Mouse (Mus musculus) thymus, adult 2 months (tissue): Measurements from ENCODE around the gene Rassf8. TPM values are rescaled to one million over a fixed set of nuclear protein-coding genes. Genes with fewer than 3 reads are reported as not detected.
A peak's percentile ranks its signal among the peaks of the same experiment; 100 is the strongest.

Experiments used
- DNase-seq: peaks from one replicate; pipeline ENCODE4 v3.0.0; 2021
- H3K27ac ChIP-seq: fragments of 200-500 bp; 2 replicates; pipeline ENCODE4 v1.5.1; 2012; ENCODE audit warnings: low read length, control low read depth; ENCODE audit not compliant: control insufficient read depth, insufficient read depth
- H3K27me3 ChIP-seq: fragments of 200-500 bp; 2 replicates; pipeline ENCODE4 v1.6.1; 2012; ENCODE audit warnings: mild to moderate bottlenecking, low read length, moderate library complexity, mixed read lengths; ENCODE audit not compliant: control insufficient read depth, insufficient read depth
- H3K36me3 ChIP-seq: fragments of 200-500 bp; 2 replicates; pipeline ENCODE4 v1.6.1; 2012; ENCODE audit warnings: mild to moderate bottlenecking, low read length, moderate library complexity; ENCODE audit not compliant: control insufficient read depth, insufficient read depth
- H3K4me1 ChIP-seq: fragments of 200-500 bp; replicated peaks from 2 replicates; pipeline ENCODE4 v1.6.1; 2012; ENCODE audit warnings: low read length; ENCODE audit not compliant: control insufficient read depth, insufficient read depth
- H3K4me3 ChIP-seq: fragments of 200-500 bp; 2 replicates; pipeline ENCODE4 v1.5.1; 2012; ENCODE audit warnings: mild to moderate bottlenecking, low read length, control low read depth, moderate library complexity; ENCODE audit not compliant: control insufficient read depth, insufficient read depth
- CTCF ChIP-seq: fragments of 200-500 bp; IDR thresholded peaks from 2 replicates; pipeline ENCODE4 v1.5.1; 2012; ENCODE audit warnings: mild to moderate bottlenecking, control low read depth, low read length, moderate library complexity, borderline replicate concordance; ENCODE audit not compliant: control insufficient read depth, poor library complexity, insufficient read depth; ENCODE audit errors: extremely low read depth
- POLR2A ChIP-seq: fragments of 200-500 bp; IDR thresholded peaks from 2 replicates; pipeline ENCODE4 v1.6.1; 2012; ENCODE audit warnings: mild to moderate bottlenecking, low read length, control low read depth, moderate library complexity; ENCODE audit not compliant: control insufficient read depth, poor library complexity, insufficient read depth; ENCODE audit errors: extremely low read depth
- WGBS: fragments of 180-500 bp; shearing (Covaris S2); methylation state at CpG from one replicate; pipeline ENCODE4 v1.1.7; 2018; 5-methylcytosine and 5-hydroxymethylcytosine counted together
- polyA plus RNA-seq: library from polyadenylated mRNA; depleted of rRNA; stranded (reverse); fragments of >200 nt; gene quantifications from 2 replicates; pipeline ENCODE4 v1.2.3, GENCODE M21; 2012

Gene Rassf8
- polyA plus RNA-seq, 1 experiment, result 5.3 TPM

GRCm38 (mm10) chr6:145756640-145757005 is 10.1 kb downstream of the Rassf8 start:
- Histone ChIP-seq H3K27me3 (no peaks in the 10 kb centered on the region), H3K4me1 (peaks cover 12% of the 10 kb centered on the region), H3K36me3 (no peaks in the 10 kb centered on the region), H3K4me3 (no peak overlapping the region), H3K27ac (no peak overlapping the region)
- no peak for TF ChIP-seq CTCF
- no peak for TF ChIP-seq POLR2A
- WGBS, result 97% methylated on average over 6 of the region's 6 CpGs
- DNase-seq, result no peak

GRCm38 (mm10) chr6:145757346-145757745 is 10.8 kb downstream of the Rassf8 start:
- no peak overlapping the region for H3K4me3 ChIP-seq
- H3K36me3 ChIP-seq, result no peaks in the 10 kb centered on the region
- no peak for DNase-seq
- TF ChIP-seq CTCF (no peak), POLR2A (no peak)
- H3K4me1 ChIP-seq, result peaks cover 12% of the 10 kb centered on the region
- H3K27me3 ChIP-seq, result no peaks in the 10 kb centered on the region
- no peak overlapping the region for H3K27ac ChIP-seq
- 93% methylated on average over 3 of the region's 3 CpGs for WGBS

GRCm38 (mm10) chr6:145758685-145759084 is 12.1 kb downstream of the Rassf8 start:
- Histone ChIP-seq H3K27ac (no peak overlapping the region), H3K4me1 (peaks cover 12% of the 10 kb centered on the region), H3K4me3 (no peak overlapping the region), H3K27me3 (no peaks in the 10 kb centered on the region), H3K36me3 (no peaks in the 10 kb centered on the region)
- WGBS, result 93% methylated on average over 10 of the region's 10 CpGs
- no peak for TF ChIP-seq CTCF
- no peak for TF ChIP-seq POLR2A
- no peak for DNase-seq

GRCm38 (mm10) chr6:145759432-145759831 is 12.9 kb downstream of the Rassf8 start:
- no peak overlapping the region for H3K27ac ChIP-seq
- H3K4me1 ChIP-seq, result peaks cover 12% of the 10 kb centered on the region
- no peak for TF ChIP-seq CTCF
- TF ChIP-seq POLR2A, result no peak
- no peak overlapping the region for H3K4me3 ChIP-seq
- H3K36me3 ChIP-seq, result no peaks in the 10 kb centered on the region
- no peaks in the 10 kb centered on the region for H3K27me3 ChIP-seq
- no peak for DNase-seq
- WGBS, result 96% methylated on average over 2 of the region's 2 CpGs

- Histone ChIP-seq H3K36me3 (no peaks in the 10 kb centered on the region), H3K4me3 (no peak overlapping the region), H3K27me3 (no peaks in the 10 kb centered on the region), H3K27ac (no peak overlapping the region), H3K4me1 (peaks cover 12% of the 10 kb centered on the region)
- no peak for TF ChIP-seq CTCF
- no peak for TF ChIP-seq POLR2A
- peak; percentile 43 for DNase-seq
- 12% methylated on average over 4 of the region's 4 CpGs for WGBS
Measured at GRCm38 (mm10) chr6:145760246-145761016, 13.9 kb downstream of the Rassf8 start.

- WGBS, result 85% methylated on average over 3 of the region's 3 CpGs
- no peaks in the 10 kb centered on the region for H3K36me3 ChIP-seq
- no peak for TF ChIP-seq CTCF
- TF ChIP-seq POLR2A, result no peak
- H3K4me1 ChIP-seq, result peaks cover 7% of the 10 kb centered on the region
- no peak for DNase-seq
- H3K27me3 ChIP-seq, result no peaks in the 10 kb centered on the region
- H3K27ac ChIP-seq, result no peak overlapping the region
- no peak overlapping the region for H3K4me3 ChIP-seq
Measured at GRCm38 (mm10) chr6:145761151-145761935, 14.8 kb downstream of the Rassf8 start.
